Mouse (Mus musculus) liver, embryonic 14.5 days (tissue): Measurements from ENCODE around the gene Hibadh. TPM values are rescaled to one million over a fixed set of nuclear protein-coding genes. Genes with fewer than 3 reads are reported as not detected.

Experiments
- ATAC-seq: fragments of 200-750 bp; cut with Nextera tagmentation; 2 replicates; pipeline ENCODE4 v1.8.0; 2017; ENCODE audit warnings: moderate number of reproducible peaks, mild to moderate bottlenecking, moderate library complexity; ENCODE audit not compliant: insufficient read depth
- DNase-seq, 3 experiments: peaks; one replicate each; pipeline ENCODE4 v3.0.0-alpha.2; 2012 to 2013; ENCODE audit warnings: low read depth in 3 of 3, low spot score in 3 of 3
- H3K27ac ChIP-seq: fragments of 300-500 bp; sonication (generic); 2 replicates; pipeline ENCODE4 v1.5.1; 2014; ENCODE audit warnings: moderate library complexity, mild to moderate bottlenecking, control low read depth, inconsistent platforms
- H3K27me3 ChIP-seq: fragments of 300-500 bp; sonication (generic); 2 replicates; pipeline ENCODE4 v1.6.1; 2014; ENCODE audit warnings: mild to moderate bottlenecking, low read length, moderate library complexity; ENCODE audit not compliant: control insufficient read depth, insufficient read depth
- H3K36me3 ChIP-seq: fragments of 300-500 bp; sonication (generic); replicated peaks from 2 replicates; pipeline ENCODE4 v1.6.1; 2014; ENCODE audit warnings: low read depth; ENCODE audit not compliant: control insufficient read depth, insufficient read depth
- H3K4me1 ChIP-seq, 2 experiments: fragments of 200-500 bp in 1 of 2; fragments of 300-500 bp in 1 of 2; sonication (generic) in 1 of 2; replicated peaks; 2 replicates each; pipeline ENCODE4 v1.6.1; 2012 to 2014; ENCODE audit warnings: antibody characterized with exemption in 1 of 2, inconsistent platforms in 1 of 2, low read length in 1 of 2; ENCODE audit not compliant: control insufficient read depth in 2 of 2, insufficient read depth in 2 of 2
- H3K4me2 ChIP-seq: fragments of 300-500 bp; sonication (generic); 2 replicates; pipeline ENCODE4 v1.6.1; 2014; ENCODE audit warnings: low read depth, mild to moderate bottlenecking, control low read depth, moderate library complexity
- H3K4me3 ChIP-seq, 2 experiments: fragments of 200-500 bp in 1 of 2; fragments of 300-500 bp in 1 of 2; sonication (generic) in 1 of 2; 2 replicates each; pipeline ENCODE4 v1.5.1; 2012 to 2014; ENCODE audit warnings: low read depth in 2 of 2, low read length in 2 of 2, mild to moderate bottlenecking in 2 of 2, control low read depth in 1 of 2, inconsistent platforms in 1 of 2, moderate library complexity in 1 of 2; ENCODE audit not compliant: insufficient read depth in 1 of 2
- H3K9ac ChIP-seq: fragments of 300-500 bp; sonication (generic); replicated peaks from 2 replicates; pipeline ENCODE4 v1.6.1; 2014; ENCODE audit warnings: mild to moderate bottlenecking, control low read depth, moderate library complexity
- H3K9me3 ChIP-seq: fragments of 300-500 bp; sonication (generic); 2 replicates; pipeline ENCODE4 v1.6.1; 2016; ENCODE audit warnings: low read length, mixed read lengths; ENCODE audit not compliant: control insufficient read depth
- CTCF ChIP-seq: IDR thresholded peaks from 2 replicates; pipeline ENCODE4 v1.5.1; 2016; ENCODE audit warnings: antibody characterized with exemption, low read depth, control low read depth
- EP300 ChIP-seq: IDR thresholded peaks from 2 replicates; pipeline ENCODE4 v1.6.1; 2016; ENCODE audit warnings: antibody characterized with exemption, low read depth
- WGBS: fragments of 180-500 bp; shearing (Covaris S2); extraction: QIAGEN DNeasy Blood & Tissue Kit; methylation state at CpG from one replicate; pipeline ENCODE4 v1.1.7; 2014; ENCODE audit not compliant: insufficient replicate concordance; 5-methylcytosine and 5-hydroxymethylcytosine counted together
- polyA plus RNA-seq, 2 experiments: library from polyadenylated mRNA; depleted of rRNA in 1 of 2; stranded (reverse) in 1 of 2; unstranded in 1 of 2; fragments of >200 nt; fragmentation: Nextera tagmentation in 1 of 2; extraction: Ambion mirVana in 1 of 2; gene quantifications; 2 replicates each; pipeline versions ENCODE4 v1.2.1 to v1.2.3; 2012 to 2014

The Hibadh gene
- polyA plus RNA-seq, 2 experiments = 26.6 to 41.7 TPM

DNA sequence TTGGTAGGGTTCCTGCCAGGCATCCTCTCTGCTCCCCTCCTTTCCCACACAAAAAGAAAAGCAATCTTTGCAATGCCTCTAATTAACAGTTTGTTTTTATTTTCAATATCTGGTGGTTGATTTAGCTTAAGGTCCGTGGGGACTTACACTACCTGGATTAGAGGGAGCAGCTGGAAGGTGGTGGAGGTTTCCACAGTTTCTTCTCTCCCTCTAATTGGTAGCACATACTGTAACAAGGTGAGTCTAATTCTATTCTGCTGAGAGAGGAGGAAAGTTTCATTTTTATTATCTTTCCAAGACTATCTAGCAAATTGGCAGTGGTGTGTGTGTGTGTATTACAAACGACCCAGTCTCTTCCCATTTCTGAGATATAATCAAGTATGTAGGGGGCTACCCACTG is 116.0 kb downstream of the Hibadh start:
- Histone ChIP-seq H3K4me3 (no peak overlapping the region), H3K4me1 (no peaks in the 10 kb centered on the region), H3K4me2 (no peak overlapping the region), H3K9me3 (no peaks in the 10 kb centered on the region), H3K9ac (no peak overlapping the region), H3K27ac (no peak overlapping the region), H3K27me3 (no peaks in the 10 kb centered on the region), H3K36me3 (no peaks in the 10 kb centered on the region)
- no peak for TF ChIP-seq EP300
- no peak for TF ChIP-seq CTCF
- ATAC-seq = no peak
- WGBS = 22% methylated on average over 2 of the region's 2 CpGs
- DNase-seq = no peak

DNA sequence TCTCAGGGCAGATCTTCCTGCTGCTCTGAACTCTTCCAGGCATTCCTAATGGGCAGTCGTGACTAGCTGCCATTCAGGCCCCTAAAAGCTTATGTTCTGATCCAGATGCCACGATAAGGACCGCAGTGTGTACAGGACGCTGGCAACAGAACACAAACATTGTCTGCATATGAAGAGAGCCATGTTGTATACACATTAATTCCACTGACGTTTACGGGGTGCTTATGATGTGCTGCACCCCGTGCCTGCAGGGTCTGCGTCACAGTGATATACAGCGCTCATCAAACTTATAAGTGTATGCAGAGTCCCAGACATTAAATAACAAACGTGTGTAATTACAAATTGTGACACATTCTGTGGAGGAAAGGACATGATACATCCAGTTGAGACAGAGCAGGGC is 121.5 kb downstream of the Hibadh start:
- TF ChIP-seq EP300 = no peak
- no peak for TF ChIP-seq CTCF
- Histone ChIP-seq H3K4me1 (no peaks in the 10 kb centered on the region), H3K4me3 (no peak overlapping the region), H3K4me2 (no peak overlapping the region), H3K27me3 (no peaks in the 10 kb centered on the region), H3K9ac (no peak overlapping the region), H3K36me3 (no peaks in the 10 kb centered on the region), H3K27ac (no peak overlapping the region), H3K9me3 (no peaks in the 10 kb centered on the region)
- WGBS = 62% methylated on average over 10 of the region's 10 CpGs
- no peak for ATAC-seq
- DNase-seq = no peak

GRCm38 (mm10) chr6:52517272-52517671 is 122.9 kb downstream of the Hibadh start:
- Histone ChIP-seq H3K4me1 (no peaks in the 10 kb centered on the region), H3K4me2 (no peak overlapping the region), H3K4me3 (no peak overlapping the region), H3K9me3 (no peaks in the 10 kb centered on the region), H3K36me3 (no peaks in the 10 kb centered on the region), H3K27me3 (no peaks in the 10 kb centered on the region), H3K9ac (no peak overlapping the region), H3K27ac (no peak overlapping the region)
- DNase-seq (no peak), ATAC-seq (no peak)
- TF ChIP-seq EP300 = no peak
- TF ChIP-seq CTCF = no peak
- 54% methylated on average over 5 of the region's 5 CpGs for WGBS

DNA sequence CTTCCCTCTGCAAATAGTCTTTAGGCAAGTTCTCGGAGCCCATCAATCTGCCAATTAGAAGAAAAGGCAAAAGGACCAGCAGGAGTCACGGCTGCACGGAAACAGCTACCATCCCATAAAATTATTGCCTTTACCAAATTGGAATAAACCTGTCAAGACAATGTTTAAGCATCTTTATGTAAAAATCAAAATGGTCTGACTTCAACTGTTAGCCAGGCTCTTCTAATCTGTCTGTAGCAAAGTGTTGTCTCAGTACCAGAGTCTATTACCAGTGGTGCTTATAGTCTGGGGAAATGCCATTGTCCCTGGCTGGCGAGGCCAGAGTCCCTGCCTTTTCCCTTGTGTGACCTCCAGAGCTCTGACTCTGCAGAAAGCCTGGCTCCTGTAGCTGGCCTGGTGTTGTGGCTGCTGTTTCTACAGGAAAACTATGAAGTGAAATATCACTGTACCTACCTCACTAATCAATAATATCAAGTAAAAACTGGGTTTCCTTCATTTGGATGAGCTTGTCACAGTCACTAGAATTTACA is 126.2 kb downstream of the Hibadh start:
- Histone ChIP-seq H3K9ac (no peak overlapping the region), H3K27me3 (no peaks in the 10 kb centered on the region), H3K27ac (no peak overlapping the region), H3K4me3 (no peak overlapping the region), H3K36me3 (no peaks in the 10 kb centered on the region), H3K4me2 (no peak overlapping the region), H3K4me1 (no peaks in the 10 kb centered on the region), H3K9me3 (no peaks in the 10 kb centered on the region)
- ATAC-seq (no peak), DNase-seq (no peak)
- TF ChIP-seq CTCF = no peak
- no peak for TF ChIP-seq EP300
- 23% methylated on average over 4 of the region's 4 CpGs for WGBS

- ATAC-seq (no peak), DNase-seq (no peak)
- Histone ChIP-seq H3K27me3 (no peaks in the 10 kb centered on the region), H3K9me3 (no peaks in the 10 kb centered on the region), H3K4me1 (no peaks in the 10 kb centered on the region), H3K36me3 (no peaks in the 10 kb centered on the region), H3K27ac (no peak overlapping the region), H3K4me2 (no peak overlapping the region), H3K9ac (no peak overlapping the region), H3K4me3 (no peak overlapping the region)
- no peak for TF ChIP-seq EP300
- TF ChIP-seq CTCF = no peak
- WGBS = 61% methylated on average over 3 of the region's 3 CpGs
Measured at GRCm38 (mm10) chr6:52508789-52509188, 131.4 kb downstream of the Hibadh start.
